Mouse (Mus musculus): ENCODE results near the gene Olfr1396.

DNA sequence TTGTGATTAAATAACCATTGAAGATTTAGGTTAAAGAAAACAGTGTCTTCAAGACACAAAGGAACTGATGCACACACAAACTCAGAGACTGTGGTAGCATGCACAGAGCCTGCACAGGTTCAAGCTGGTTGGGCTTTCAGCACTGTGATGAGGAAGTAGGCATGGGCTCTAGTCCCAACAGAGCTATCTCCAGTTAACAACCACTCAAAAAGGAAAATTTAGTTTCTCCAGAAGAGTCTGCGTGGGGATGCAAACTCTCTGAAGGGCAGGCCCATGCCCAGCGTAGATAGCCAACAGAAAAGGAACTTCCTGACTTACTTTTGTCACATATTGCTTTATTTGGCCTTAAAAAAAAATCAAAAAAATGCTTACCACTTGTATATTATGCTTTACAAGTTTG lies 21.9 kb downstream of the Olfr1396 start:
- TF ChIP-seq POLR2A (IDR thresholded peaks at IDR 0.05; ENCODE audit: borderline replicate concordance, control insufficient read depth, low read depth, low read length), result no peak
- no peak for TF ChIP-seq CTCF (IDR thresholded peaks at IDR 0.05; ENCODE audit: control insufficient read depth, insufficient read depth, low read length)

Measured in bone marrow, adult 2 months (tissue).